Mouse (Mus musculus) heart, embryonic 11.5 days (tissue): ENCODE results near the gene Ptges2. TPM values are rescaled to one million over a fixed set of nuclear protein-coding genes. Genes with fewer than 3 reads are reported as not detected.

Experiments used
- ATAC-seq: fragments of 200-750 bp; cut with Nextera tagmentation; replicated peaks from 2 replicates; pipeline ENCODE4 v1.8.0; 2017; ENCODE audit warnings: moderate library complexity; ENCODE audit not compliant: insufficient number of reproducible peaks, low FRiP score, low TSS enrichment
- H3K27ac ChIP-seq: fragments of 300-500 bp; sonication (generic); 2 replicates; pipeline ENCODE4 v1.5.1; 2014; ENCODE audit warnings: mild to moderate bottlenecking, low read depth, low read length
- H3K27me3 ChIP-seq: fragments of 300-500 bp; sonication (generic); 2 replicates; pipeline ENCODE4 v1.6.1; 2014; ENCODE audit warnings: mild to moderate bottlenecking, low read length, mixed read lengths; ENCODE audit not compliant: control insufficient read depth, insufficient read depth
- H3K36me3 ChIP-seq: fragments of 300-500 bp; sonication (generic); 2 replicates; pipeline ENCODE4 v1.6.1; 2014; ENCODE audit warnings: mild to moderate bottlenecking, low read length, moderate library complexity, mixed read lengths; ENCODE audit not compliant: control insufficient read depth, insufficient read depth
- H3K4me1 ChIP-seq: fragments of 300-500 bp; sonication (generic); 2 replicates; pipeline ENCODE4 v1.6.1; 2014; ENCODE audit warnings: low read length; ENCODE audit not compliant: control insufficient read depth, insufficient read depth
- H3K4me2 ChIP-seq: fragments of 300-500 bp; sonication (generic); 2 replicates; pipeline ENCODE4 v1.6.1; 2014; ENCODE audit warnings: mild to moderate bottlenecking, moderate library complexity
- H3K4me3 ChIP-seq: fragments of 300-500 bp; sonication (generic); 2 replicates; pipeline ENCODE4 v1.5.1; 2014; ENCODE audit warnings: low read depth, low read length
- H3K9ac ChIP-seq: fragments of 300-500 bp; sonication (generic); 2 replicates; pipeline ENCODE4 v1.6.1; 2014; ENCODE audit warnings: mild to moderate bottlenecking, low read depth, low read length, moderate library complexity
- H3K9me3 ChIP-seq: fragments of 300-500 bp; sonication (generic); replicated peaks from 2 replicates; pipeline ENCODE4 v1.6.1; 2016; ENCODE audit warnings: low read length; ENCODE audit not compliant: control insufficient read depth
- WGBS: fragments of 180-500 bp; shearing (Covaris S2); extraction: QIAGEN DNeasy Blood & Tissue Kit; methylation state at CpG from one replicate; pipeline ENCODE4 v1.1.7; 2014; ENCODE audit not compliant: insufficient replicate concordance; 5-methylcytosine and 5-hydroxymethylcytosine counted together
- polyA plus RNA-seq: library from polyadenylated mRNA; unstranded; fragments of >200 nt; fragmentation: Nextera tagmentation; extraction: Ambion mirVana; gene quantifications from 2 replicates; pipeline ENCODE4 v1.2.1, GENCODE M21; 2014

The Ptges2 gene
- polyA plus RNA-seq, 1 experiment from 2014 or later = 32.7 TPM

- H3K4me3 ChIP-seq = no peak overlapping the region
- no peak overlapping the region for H3K27ac ChIP-seq
- H3K4me2 ChIP-seq = no peak overlapping the region
- no peaks in the 10 kb centered on the region for H3K27me3 ChIP-seq
- H3K36me3 ChIP-seq = no peaks in the 10 kb centered on the region; the same call in 1 of the 2 replicates
- WGBS = 81% methylated on average over 10 of the region's 10 CpGs
- no peak for ATAC-seq
- no peak overlapping the region for H3K9ac ChIP-seq
- H3K9me3 ChIP-seq = no peaks in the 10 kb centered on the region
- peaks cover 20% of the 10 kb centered on the region for H3K4me1 ChIP-seq
These were observed 58.9 kb downstream of the Ptges2 start for GRCm38 (mm10) chr2:32454633-32455032.

- 67% methylated on average over 8 of the region's 8 CpGs for WGBS
- Histone ChIP-seq H3K27ac (no peak overlapping the region), H3K4me3 (no peak overlapping the region), H3K27me3 (no peaks in the 10 kb centered on the region), H3K36me3 (no peaks in the 10 kb centered on the region; the same call in 1 of the 2 replicates), H3K9me3 (no peaks in the 10 kb centered on the region), H3K4me2 (no peak overlapping the region), H3K4me1 (peaks cover 20% of the 10 kb centered on the region), H3K9ac (no peak overlapping the region)
- no peak for ATAC-seq
These were observed 59.4 kb downstream of the Ptges2 start for GRCm38 (mm10) chr2:32455101-32455500.

Other genes with a start within 250 kb of the Ptges2 start
- gene Prrc2b, start 244.8 kb upstream of the Ptges2 start, polyA plus RNA-seq = 39.3 and 40.6 TPM in 2 replicates
- gene Pomt1, start 159.3 kb upstream of the Ptges2 start, polyA plus RNA-seq = 12.9 and 15.3 TPM in 2 replicates
- 42.1 and 44.3 TPM in 2 replicates for gene Uck1, start 135.7 kb upstream of the Ptges2 start, polyA plus RNA-seq
- 20.5 and 26.8 TPM in 2 replicates for gene Golga2, start 108.5 kb upstream of the Ptges2 start, polyA plus RNA-seq
- gene Swi5, start 107.8 kb upstream of the Ptges2 start, polyA plus RNA-seq = 125 and 339 TPM in 2 replicates
- 32.1 and 35.8 TPM in 2 replicates for gene Ciz1, start 43.6 kb upstream of the Ptges2 start, polyA plus RNA-seq
- 10.1 and 11.6 TPM in 2 replicates for gene Dnm1, start 42.6 kb upstream of the Ptges2 start, polyA plus RNA-seq
- gene 1110008P14Rik, start 14.0 kb upstream of the Ptges2 start, polyA plus RNA-seq = 50.1 and 51.3 TPM in 2 replicates
- gene Lcn2, start 7.6 kb upstream of the Ptges2 start, polyA plus RNA-seq = 1.1 TPM in 1 of 2 replicates, not detected in the other
- gene Naif1, start 54.6 kb downstream of the Ptges2 start, polyA plus RNA-seq = 5.1 and 5.3 TPM in 2 replicates
- gene Slc25a25, start 55.5 kb downstream of the Ptges2 start, polyA plus RNA-seq = 7.9 and 8.5 TPM in 2 replicates
- gene Fam102a, start 139.4 kb downstream of the Ptges2 start, polyA plus RNA-seq = 5.2 and 5.3 TPM in 2 replicates
- 81.7 and 85.3 TPM in 2 replicates for gene Dpm2, start 175.0 kb downstream of the Ptges2 start, polyA plus RNA-seq
- gene Pip5kl1, start 178.9 kb downstream of the Ptges2 start, polyA plus RNA-seq = 0.31 and 0.51 TPM in 2 replicates
- 0.17 TPM in 1 of 2 replicates, not detected in the other for gene 9430097D07Rik, start 179.8 kb downstream of the Ptges2 start, polyA plus RNA-seq
- 32.9 and 40.9 TPM in 2 replicates for gene St6galnac4, start 191.2 kb downstream of the Ptges2 start, polyA plus RNA-seq
- 8.3 and 9.3 TPM in 2 replicates for gene St6galnac6, start 203.8 kb downstream of the Ptges2 start, polyA plus RNA-seq
- gene Ak1, start 225.9 kb downstream of the Ptges2 start, polyA plus RNA-seq = 212 and 221 TPM in 2 replicates